Mouse (Mus musculus): ENCODE measurements around the gene Anapc11. TPM values are rescaled to one million over a fixed set of nuclear protein-coding genes. Genes with fewer than 3 reads are reported as not detected.
A peak's percentile ranks its signal among the peaks of the same experiment; 100 is the strongest.

Anapc11 gene
- polyA plus RNA-seq, 1 experiment from 2014 or later = 244 TPM

GRCm38 (mm10) chr11:120606764-120607163 lies 8.5 kb downstream of the Anapc11 start:
- Histone ChIP-seq H3K9me3 (ENCODE audit: control insufficient read depth, low read length) (no peaks in the 10 kb centered on the region), H3K4me2 (ENCODE audit: low read length) (no peak overlapping the region), H3K27me3 (replicated peaks; ENCODE audit: control insufficient read depth, insufficient read depth, low read length) (no peaks in the 10 kb centered on the region), H3K27ac (ENCODE audit: low read depth) (no peak overlapping the region), H3K4me3 (ENCODE audit: low read depth, low read length) (no peak overlapping the region), H3K36me3 (ENCODE audit: control insufficient read depth, insufficient read depth, low read length) (peaks cover 62% of the 10 kb centered on the region), H3K4me1 (replicated peaks; ENCODE audit: control insufficient read depth, insufficient read depth, low read length) (peaks cover 18% of the 10 kb centered on the region), H3K9ac (ENCODE audit: low read length) (no peak overlapping the region)
- no peak for ATAC-seq (replicated peaks; ENCODE audit: low FRiP score, low TSS enrichment, low read depth)
- 86% methylated on average over 4 of the region's 4 CpGs for WGBS
- no peak for DNase-seq (ENCODE audit: low spot score)

GRCm38 (mm10) chr11:120608241-120609034 lies 10.2 kb downstream of the Anapc11 start, which contains the start of gene Npb:
Npb (plus strand) TSS chr11:120608477.
- H3K4me1 ChIP-seq (replicated peaks; ENCODE audit: control insufficient read depth, insufficient read depth, low read length) = peaks cover 18% of the 10 kb centered on the region
- peak within 1 kb of the TSS; percentile 44 for H3K9ac ChIP-seq (ENCODE audit: low read length)
- 4% methylated on average over 45 of the region's 45 CpGs for WGBS
- H3K4me3 ChIP-seq (ENCODE audit: low read depth, low read length) = peak within 1 kb of the TSS; percentile 27
- ATAC-seq (replicated peaks; ENCODE audit: low FRiP score, low TSS enrichment, low read depth) (peak; percentile 29), DNase-seq (ENCODE audit: low spot score) (peak; percentile 63)
- peaks cover 57% of the 10 kb centered on the region for H3K36me3 ChIP-seq (ENCODE audit: control insufficient read depth, insufficient read depth, low read length)
- peak within 1 kb of the TSS; percentile 63 for H3K4me2 ChIP-seq (ENCODE audit: low read length)
- H3K27me3 ChIP-seq (replicated peaks; ENCODE audit: control insufficient read depth, insufficient read depth, low read length) = no peaks in the 10 kb centered on the region
- no peak within 1 kb of the TSS for H3K27ac ChIP-seq (ENCODE audit: low read depth)
- no peaks in the 10 kb centered on the region for H3K9me3 ChIP-seq (ENCODE audit: control insufficient read depth, low read length)

- Histone ChIP-seq H3K4me1 (replicated peaks; ENCODE audit: control insufficient read depth, insufficient read depth, low read length) (peaks cover 18% of the 10 kb centered on the region), H3K4me3 (ENCODE audit: low read depth, low read length) (no peak overlapping the region), H3K27ac (ENCODE audit: low read depth) (no peak overlapping the region), H3K36me3 (ENCODE audit: control insufficient read depth, insufficient read depth, low read length) (peaks cover 58% of the 10 kb centered on the region), H3K9ac (ENCODE audit: low read length) (no peak overlapping the region), H3K4me2 (ENCODE audit: low read length) (peak overlapping the region; percentile 63; the same call in 1 of the 2 replicates), H3K27me3 (replicated peaks; ENCODE audit: control insufficient read depth, insufficient read depth, low read length) (no peaks in the 10 kb centered on the region), H3K9me3 (ENCODE audit: control insufficient read depth, low read length) (no peaks in the 10 kb centered on the region)
- peak; percentile 66 for DNase-seq (ENCODE audit: low spot score)
- WGBS = 46% methylated on average over 7 of the region's 8 CpGs
- peak; percentile 56; the same call in 1 of the 2 replicates for ATAC-seq (replicated peaks; ENCODE audit: low FRiP score, low TSS enrichment, low read depth)
These were observed 11.0 kb downstream of the Anapc11 start for GRCm38 (mm10) chr11:120609250-120609649.

- Histone ChIP-seq H3K27ac (ENCODE audit: low read depth) (no peak overlapping the region), H3K9ac (ENCODE audit: low read length) (no peak overlapping the region), H3K9me3 (ENCODE audit: control insufficient read depth, low read length) (no peaks in the 10 kb centered on the region), H3K4me3 (ENCODE audit: low read depth, low read length) (no peak overlapping the region), H3K4me1 (replicated peaks; ENCODE audit: control insufficient read depth, insufficient read depth, low read length) (peaks cover 18% of the 10 kb centered on the region), H3K36me3 (ENCODE audit: control insufficient read depth, insufficient read depth, low read length) (peaks cover 56% of the 10 kb centered on the region), H3K27me3 (replicated peaks; ENCODE audit: control insufficient read depth, insufficient read depth, low read length) (no peaks in the 10 kb centered on the region), H3K4me2 (ENCODE audit: low read length) (no peak overlapping the region)
- WGBS = 88% methylated on average over 9 of the region's 9 CpGs
- ATAC-seq (replicated peaks; ENCODE audit: low FRiP score, low TSS enrichment, low read depth) = no peak
- no peak for DNase-seq (ENCODE audit: low spot score)
These were observed 12.3 kb downstream of the Anapc11 start for GRCm38 (mm10) chr11:120610477-120611046.

GRCm38 (mm10) chr11:120612763-120613162 lies 14.5 kb downstream of the Anapc11 start:
- H3K4me3 ChIP-seq (ENCODE audit: low read depth, low read length) = no peak overlapping the region
- peaks cover 22% of the 10 kb centered on the region for H3K4me1 ChIP-seq (replicated peaks; ENCODE audit: control insufficient read depth, insufficient read depth, low read length)
- H3K36me3 ChIP-seq (ENCODE audit: control insufficient read depth, insufficient read depth, low read length) = peaks cover 47% of the 10 kb centered on the region
- peak; percentile 87 for DNase-seq (ENCODE audit: low spot score)
- no peak overlapping the region for H3K4me2 ChIP-seq (ENCODE audit: low read length)
- no peak overlapping the region for H3K9ac ChIP-seq (ENCODE audit: low read length)
- H3K27ac ChIP-seq (ENCODE audit: low read depth) = no peak overlapping the region
- WGBS = 44% methylated on average over 6 of the region's 6 CpGs
- no peaks in the 10 kb centered on the region for H3K27me3 ChIP-seq (replicated peaks; ENCODE audit: control insufficient read depth, insufficient read depth, low read length)
- ATAC-seq (replicated peaks; ENCODE audit: low FRiP score, low TSS enrichment, low read depth) = no peak
- no peaks in the 10 kb centered on the region for H3K9me3 ChIP-seq (ENCODE audit: control insufficient read depth, low read length)

GRCm38 (mm10) chr11:120613481-120613972 lies 15.3 kb downstream of the Anapc11 start:
- WGBS = 94% methylated on average over 10 of the region's 10 CpGs
- H3K9ac ChIP-seq (ENCODE audit: low read length) = no peak overlapping the region

GRCm38 (mm10) chr11:120613976-120614375 lies 15.8 kb downstream of the Anapc11 start:
- peaks cover 50% of the 10 kb centered on the region for H3K36me3 ChIP-seq (ENCODE audit: control insufficient read depth, insufficient read depth, low read length)

More at GRCm38 (mm10) chr11:120613481-120613972, 15.3 kb downstream of the Anapc11 start:
- no peaks in the 10 kb centered on the region for H3K9me3 ChIP-seq (ENCODE audit: control insufficient read depth, low read length)
- DNase-seq (ENCODE audit: low spot score) = no peak
- peaks cover 15% of the 10 kb centered on the region for H3K4me1 ChIP-seq (replicated peaks; ENCODE audit: control insufficient read depth, insufficient read depth, low read length)
- no peak overlapping the region for H3K4me2 ChIP-seq (ENCODE audit: low read length)
- ATAC-seq (replicated peaks; ENCODE audit: low FRiP score, low TSS enrichment, low read depth) = no peak
- H3K4me3 ChIP-seq (ENCODE audit: low read depth, low read length) = no peak overlapping the region
- H3K27ac ChIP-seq (ENCODE audit: low read depth) = no peak overlapping the region
- H3K27me3 ChIP-seq (replicated peaks; ENCODE audit: control insufficient read depth, insufficient read depth, low read length) = no peaks in the 10 kb centered on the region
- H3K36me3 ChIP-seq (ENCODE audit: control insufficient read depth, insufficient read depth, low read length) = peaks cover 47% of the 10 kb centered on the region

GRCm38 (mm10) chr11:120615167-120615566 lies 16.9 kb downstream of the Anapc11 start:
- H3K36me3 ChIP-seq (ENCODE audit: control insufficient read depth, insufficient read depth, low read length) = peaks cover 60% of the 10 kb centered on the region
- H3K27me3 ChIP-seq (replicated peaks; ENCODE audit: control insufficient read depth, insufficient read depth, low read length) = no peaks in the 10 kb centered on the region
- no peaks in the 10 kb centered on the region for H3K9me3 ChIP-seq (ENCODE audit: control insufficient read depth, low read length)
- H3K27ac ChIP-seq (ENCODE audit: low read depth) = no peak overlapping the region
- ATAC-seq (replicated peaks; ENCODE audit: low FRiP score, low TSS enrichment, low read depth) = no peak
- WGBS = 89% methylated on average over 6 of the region's 6 CpGs
- no peak overlapping the region for H3K4me2 ChIP-seq (ENCODE audit: low read length)
- H3K9ac ChIP-seq (ENCODE audit: low read length) = no peak overlapping the region
- DNase-seq (ENCODE audit: low spot score) = no peak
- H3K4me3 ChIP-seq (ENCODE audit: low read depth, low read length) = no peak overlapping the region
- H3K4me1 ChIP-seq (replicated peaks; ENCODE audit: control insufficient read depth, insufficient read depth, low read length) = peaks cover 8% of the 10 kb centered on the region

More at GRCm38 (mm10) chr11:120613976-120614375, 15.8 kb downstream of the Anapc11 start:
- Histone ChIP-seq H3K4me1 (replicated peaks; ENCODE audit: control insufficient read depth, insufficient read depth, low read length) (peaks cover 10% of the 10 kb centered on the region), H3K9ac (ENCODE audit: low read length) (no peak overlapping the region), H3K9me3 (ENCODE audit: control insufficient read depth, low read length) (no peaks in the 10 kb centered on the region), H3K27ac (ENCODE audit: low read depth) (no peak overlapping the region), H3K4me2 (ENCODE audit: low read length) (no peak overlapping the region), H3K4me3 (ENCODE audit: low read depth, low read length) (no peak overlapping the region), H3K27me3 (replicated peaks; ENCODE audit: control insufficient read depth, insufficient read depth, low read length) (no peaks in the 10 kb centered on the region)
- DNase-seq (ENCODE audit: low spot score) = no peak
- no peak for ATAC-seq (replicated peaks; ENCODE audit: low FRiP score, low TSS enrichment, low read depth)
- WGBS = 94% methylated on average over 8 of the region's 8 CpGs

All from intestine, embryonic 14.5 days (tissue).